Mouse (Mus musculus): ENCODE results near the gene Agap1. TPM values are rescaled to one million over a fixed set of nuclear protein-coding genes. Genes with fewer than 3 reads are reported as not detected.

Agap1 gene
- polyA plus RNA-seq, 1 experiment = 12.1 TPM

- 58% methylated on average over 2 of the region's 2 CpGs for WGBS
- Histone ChIP-seq H3K27ac (ENCODE audit: control insufficient read depth, insufficient read depth, low read depth, low read length, poor library complexity) (no peak overlapping the region), H3K4me1 (ENCODE audit: control insufficient read depth, insufficient read depth, low read length) (no peaks in the 10 kb centered on the region), H3K4me3 (replicated peaks; ENCODE audit: control insufficient read depth, low read depth, low read length) (no peak overlapping the region)
- TF ChIP-seq CTCF (IDR thresholded peaks at IDR 0.05; ENCODE audit: control insufficient read depth, insufficient read depth, low read length) = no peak
- no peak for TF ChIP-seq POLR2A (IDR thresholded peaks at IDR 0.05; ENCODE audit: borderline replicate concordance, control insufficient read depth, low read depth, low read length)
Measured at GRCm38 (mm10) chr1:89706862-89707261, 252.3 kb downstream of the Agap1 start.

GRCm38 (mm10) chr1:89707756-89708480 lies 253.3 kb downstream of the Agap1 start:
- WGBS = 86% methylated on average over 15 of the region's 15 CpGs

GRCm38 (mm10) chr1:89709824-89710223 lies 255.2 kb downstream of the Agap1 start:
- WGBS = 81% methylated on average over 5 of the region's 5 CpGs
- no peaks in the 10 kb centered on the region for H3K4me1 ChIP-seq (ENCODE audit: control insufficient read depth, insufficient read depth, low read length)
- TF ChIP-seq POLR2A (IDR thresholded peaks at IDR 0.05; ENCODE audit: borderline replicate concordance, control insufficient read depth, low read depth, low read length) (no peak), CTCF (IDR thresholded peaks at IDR 0.05; ENCODE audit: control insufficient read depth, insufficient read depth, low read length) (no peak)
- H3K27ac ChIP-seq (ENCODE audit: control insufficient read depth, insufficient read depth, low read depth, low read length, poor library complexity) = no peak overlapping the region
- no peak overlapping the region for H3K4me3 ChIP-seq (replicated peaks; ENCODE audit: control insufficient read depth, low read depth, low read length)

More at GRCm38 (mm10) chr1:89707756-89708480, 253.3 kb downstream of the Agap1 start:
- TF ChIP-seq CTCF (IDR thresholded peaks at IDR 0.05; ENCODE audit: control insufficient read depth, insufficient read depth, low read length) (no peak), POLR2A (IDR thresholded peaks at IDR 0.05; ENCODE audit: borderline replicate concordance, control insufficient read depth, low read depth, low read length) (no peak)
- no peak overlapping the region for H3K27ac ChIP-seq (ENCODE audit: control insufficient read depth, insufficient read depth, low read depth, low read length, poor library complexity)
- H3K4me1 ChIP-seq (ENCODE audit: control insufficient read depth, insufficient read depth, low read length) = no peaks in the 10 kb centered on the region
- no peak overlapping the region for H3K4me3 ChIP-seq (replicated peaks; ENCODE audit: control insufficient read depth, low read depth, low read length)

GRCm38 (mm10) chr1:89713681-89714080 lies 259.1 kb downstream of the Agap1 start:
- Histone ChIP-seq H3K27ac (ENCODE audit: control insufficient read depth, insufficient read depth, low read depth, low read length, poor library complexity) (no peak overlapping the region), H3K4me1 (ENCODE audit: control insufficient read depth, insufficient read depth, low read length) (no peaks in the 10 kb centered on the region), H3K4me3 (replicated peaks; ENCODE audit: control insufficient read depth, low read depth, low read length) (no peak overlapping the region)
- TF ChIP-seq CTCF (IDR thresholded peaks at IDR 0.05; ENCODE audit: control insufficient read depth, insufficient read depth, low read length) = no peak
- 81% methylated on average over 5 of the region's 5 CpGs for WGBS

GRCm38 (mm10) chr1:89714165-89714980 lies 259.8 kb downstream of the Agap1 start:
- Histone ChIP-seq H3K4me1 (ENCODE audit: control insufficient read depth, insufficient read depth, low read length) (no peaks in the 10 kb centered on the region), H3K27ac (ENCODE audit: control insufficient read depth, insufficient read depth, low read depth, low read length, poor library complexity) (no peak overlapping the region), H3K4me3 (replicated peaks; ENCODE audit: control insufficient read depth, low read depth, low read length) (no peak overlapping the region)
- 88% methylated on average over 18 of the region's 18 CpGs for WGBS
- no peak for TF ChIP-seq CTCF (IDR thresholded peaks at IDR 0.05; ENCODE audit: control insufficient read depth, insufficient read depth, low read length)
- no peak for TF ChIP-seq POLR2A (IDR thresholded peaks at IDR 0.05; ENCODE audit: borderline replicate concordance, control insufficient read depth, low read depth, low read length)

GRCm38 (mm10) chr1:89716234-89716633 lies 261.6 kb downstream of the Agap1 start:
- H3K4me1 ChIP-seq (ENCODE audit: control insufficient read depth, insufficient read depth, low read length) = no peaks in the 10 kb centered on the region
- no peak overlapping the region for H3K27ac ChIP-seq (ENCODE audit: control insufficient read depth, insufficient read depth, low read depth, low read length, poor library complexity)
- no peak overlapping the region for H3K4me3 ChIP-seq (replicated peaks; ENCODE audit: control insufficient read depth, low read depth, low read length)
- no peak for TF ChIP-seq POLR2A (IDR thresholded peaks at IDR 0.05; ENCODE audit: borderline replicate concordance, control insufficient read depth, low read depth, low read length)
- 63% methylated on average over 2 of the region's 2 CpGs for WGBS

- Histone ChIP-seq H3K4me1 (ENCODE audit: control insufficient read depth, insufficient read depth, low read length) (no peaks in the 10 kb centered on the region), H3K27ac (ENCODE audit: control insufficient read depth, insufficient read depth, low read depth, low read length, poor library complexity) (no peak overlapping the region), H3K4me3 (replicated peaks; ENCODE audit: control insufficient read depth, low read depth, low read length) (no peak overlapping the region)
- 91% methylated on average over 4 of the region's 4 CpGs for WGBS
- TF ChIP-seq CTCF (IDR thresholded peaks at IDR 0.05; ENCODE audit: control insufficient read depth, insufficient read depth, low read length) (no peak), POLR2A (IDR thresholded peaks at IDR 0.05; ENCODE audit: borderline replicate concordance, control insufficient read depth, low read depth, low read length) (no peak)
Measured at GRCm38 (mm10) chr1:89717100-89717499, 262.5 kb downstream of the Agap1 start.

- H3K4me1 ChIP-seq (ENCODE audit: control insufficient read depth, insufficient read depth, low read length) = no peaks in the 10 kb centered on the region
- H3K27ac ChIP-seq (ENCODE audit: control insufficient read depth, insufficient read depth, low read depth, low read length, poor library complexity) = no peak overlapping the region
- H3K4me3 ChIP-seq (replicated peaks; ENCODE audit: control insufficient read depth, low read depth, low read length) = no peak overlapping the region
- 52% methylated on average over 7 of the region's 7 CpGs for WGBS
- TF ChIP-seq CTCF (IDR thresholded peaks at IDR 0.05; ENCODE audit: control insufficient read depth, insufficient read depth, low read length) (no peak), POLR2A (IDR thresholded peaks at IDR 0.05; ENCODE audit: borderline replicate concordance, control insufficient read depth, low read depth, low read length) (no peak)
Measured at GRCm38 (mm10) chr1:89718782-89719403, 264.3 kb downstream of the Agap1 start.

All from bone marrow, adult 2 months (tissue).